Mouse (Mus musculus) cerebellum, adult 2 months (tissue): ENCODE data around the gene Polr2h.

Source experiments
- CTCF ChIP-seq: fragments of 200-500 bp; IDR thresholded peaks from 2 replicates; pipeline ENCODE4 v1.5.1; 2011; ENCODE audit warnings: low read depth, mild to moderate bottlenecking, control low read depth, low read length, moderate library complexity, borderline replicate concordance; ENCODE audit not compliant: insufficient read depth
- POLR2A ChIP-seq: fragments of 200-500 bp; IDR thresholded peaks from 2 replicates; pipeline ENCODE4 v1.6.1; 2011; ENCODE audit warnings: low read length, control low read depth, borderline replicate concordance; ENCODE audit not compliant: insufficient read depth

DNA sequence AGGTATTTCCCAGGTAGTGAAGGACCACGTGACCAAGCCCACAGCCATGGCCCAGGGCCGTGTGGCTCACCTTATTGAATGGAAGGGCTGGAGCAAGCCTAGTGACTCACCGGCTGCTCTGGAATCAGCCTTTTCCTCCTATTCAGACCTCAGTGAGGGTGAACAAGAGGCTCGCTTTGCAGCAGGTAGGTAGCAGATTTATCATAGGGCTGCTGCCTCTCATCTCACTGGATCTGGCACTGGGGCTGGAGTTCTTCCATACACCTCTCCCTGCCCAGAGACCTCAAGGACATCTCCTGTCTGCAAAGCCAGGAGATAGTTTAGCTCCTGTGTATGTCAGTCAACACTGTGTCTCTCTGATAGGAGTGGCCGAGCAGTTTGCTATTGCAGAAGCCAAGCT, 18.2 kb upstream of the Polr2h start:
- TF ChIP-seq CTCF: no peak
- no peak for TF ChIP-seq POLR2A
